Mouse (Mus musculus): ENCODE data around the gene Cox4i2. TPM values are rescaled to one million over a fixed set of nuclear protein-coding genes. Genes with fewer than 3 reads are reported as not detected.

The Cox4i2 gene
- polyA plus RNA-seq, 1 experiment from 2014 or later, result 5.4 TPM

DNA sequence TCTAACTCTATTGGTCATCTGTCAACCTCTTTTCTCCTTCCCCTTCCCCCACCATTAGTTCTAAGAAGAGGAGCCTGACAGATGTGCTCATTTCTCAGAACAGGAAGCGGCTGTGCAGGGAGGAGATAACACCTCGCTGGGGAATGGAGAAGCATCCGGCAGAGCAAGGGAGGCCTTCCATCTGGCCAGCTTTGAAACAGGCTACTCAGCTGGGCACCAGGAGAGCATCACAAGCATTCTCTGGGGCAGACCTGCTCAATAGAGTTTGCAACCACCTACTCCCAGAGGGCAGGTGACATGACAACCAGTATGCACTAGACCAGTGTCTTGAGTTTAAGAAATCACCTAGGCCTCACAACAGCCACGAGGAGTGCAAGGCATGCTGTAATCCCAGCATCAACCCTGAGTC is 35.6 kb downstream of the Cox4i2 start:
- 0 out of 2 replicates have a peak, but pooled peaks cover 3% of the 10 kb centered on the region for H3K36me3 ChIP-seq (ENCODE audit: control insufficient read depth, insufficient read depth, low read length)
- no peak overlapping the region for H3K9ac ChIP-seq (replicated peaks; ENCODE audit: low read length)
- H3K4me1 ChIP-seq (ENCODE audit: control insufficient read depth, insufficient read depth, low read length), result 0 out of 2 replicates have a peak, but pooled peaks cover 3% of the 10 kb centered on the region
- no peaks in the 10 kb centered on the region for H3K9me3 ChIP-seq (ENCODE audit: control insufficient read depth, low read length)
- DNase-seq (no peak), ATAC-seq (ENCODE audit: low FRiP score, low TSS enrichment) (no peak)
- H3K4me3 ChIP-seq (replicated peaks; ENCODE audit: low read depth, low read length), result no peak overlapping the region
- H3K27me3 ChIP-seq (ENCODE audit: control insufficient read depth, insufficient read depth, low read length), result no peaks in the 10 kb centered on the region
- H3K4me2 ChIP-seq (ENCODE audit: low read length), result no peak overlapping the region
- WGBS, result 77% methylated on average over 4 of the region's 4 CpGs
- H3K27ac ChIP-seq (replicated peaks; ENCODE audit: low read depth, low read length), result no peak overlapping the region

DNA sequence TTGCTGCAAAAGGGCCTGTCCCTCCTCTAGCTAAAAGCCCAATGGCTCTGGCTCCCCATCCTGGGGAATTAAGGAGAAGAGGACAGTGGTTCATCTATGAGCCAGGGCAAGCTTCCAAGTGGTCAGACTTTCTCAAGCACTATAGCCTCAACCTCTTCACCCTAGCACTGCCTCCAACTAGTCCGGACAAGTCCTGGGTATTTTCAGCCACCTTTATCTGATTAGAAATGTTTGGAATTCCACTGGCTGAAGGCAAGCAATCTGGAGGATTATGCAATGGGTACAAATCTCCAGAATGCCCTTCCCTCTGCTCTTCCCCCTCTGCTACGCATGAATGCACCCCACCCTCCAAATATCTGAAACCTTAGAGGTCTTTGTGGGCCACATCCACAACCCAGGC is 38.5 kb downstream of the Cox4i2 start:
- Histone ChIP-seq H3K4me1 (ENCODE audit: control insufficient read depth, insufficient read depth, low read length) (0 out of 2 replicates have a peak, but pooled peaks cover 3% of the 10 kb centered on the region), H3K27ac (replicated peaks; ENCODE audit: low read depth, low read length) (no peak overlapping the region), H3K36me3 (ENCODE audit: control insufficient read depth, insufficient read depth, low read length) (no peaks in the 10 kb centered on the region), H3K27me3 (ENCODE audit: control insufficient read depth, insufficient read depth, low read length) (no peaks in the 10 kb centered on the region), H3K9ac (replicated peaks; ENCODE audit: low read length) (no peak overlapping the region), H3K4me2 (ENCODE audit: low read length) (no peak overlapping the region), H3K9me3 (ENCODE audit: control insufficient read depth, low read length) (no peaks in the 10 kb centered on the region), H3K4me3 (replicated peaks; ENCODE audit: low read depth, low read length) (no peak overlapping the region)
- ATAC-seq (ENCODE audit: low FRiP score, low TSS enrichment) (no peak), DNase-seq (no peak)
- 59% methylated on average over 2 of the region's 2 CpGs for WGBS

- no peak overlapping the region for H3K27ac ChIP-seq (replicated peaks; ENCODE audit: low read depth, low read length)
- H3K9me3 ChIP-seq (ENCODE audit: control insufficient read depth, low read length), result no peaks in the 10 kb centered on the region
- H3K4me3 ChIP-seq (replicated peaks; ENCODE audit: low read depth, low read length), result no peak overlapping the region
- no peaks in the 10 kb centered on the region for H3K27me3 ChIP-seq (ENCODE audit: control insufficient read depth, insufficient read depth, low read length)
- H3K9ac ChIP-seq (replicated peaks; ENCODE audit: low read length), result no peak overlapping the region
- no peak for DNase-seq
- ATAC-seq (ENCODE audit: low FRiP score, low TSS enrichment), result no peak
- 92% methylated on average over 5 of the region's 5 CpGs for WGBS
- H3K4me2 ChIP-seq (ENCODE audit: low read length), result no peak overlapping the region
- no peaks in the 10 kb centered on the region for H3K36me3 ChIP-seq (ENCODE audit: control insufficient read depth, insufficient read depth, low read length)
- 0 out of 2 replicates have a peak, but pooled peaks cover 3% of the 10 kb centered on the region for H3K4me1 ChIP-seq (ENCODE audit: control insufficient read depth, insufficient read depth, low read length)
Measured at GRCm38 (mm10) chr2:152793381-152793780, 39.4 kb downstream of the Cox4i2 start.

DNA sequence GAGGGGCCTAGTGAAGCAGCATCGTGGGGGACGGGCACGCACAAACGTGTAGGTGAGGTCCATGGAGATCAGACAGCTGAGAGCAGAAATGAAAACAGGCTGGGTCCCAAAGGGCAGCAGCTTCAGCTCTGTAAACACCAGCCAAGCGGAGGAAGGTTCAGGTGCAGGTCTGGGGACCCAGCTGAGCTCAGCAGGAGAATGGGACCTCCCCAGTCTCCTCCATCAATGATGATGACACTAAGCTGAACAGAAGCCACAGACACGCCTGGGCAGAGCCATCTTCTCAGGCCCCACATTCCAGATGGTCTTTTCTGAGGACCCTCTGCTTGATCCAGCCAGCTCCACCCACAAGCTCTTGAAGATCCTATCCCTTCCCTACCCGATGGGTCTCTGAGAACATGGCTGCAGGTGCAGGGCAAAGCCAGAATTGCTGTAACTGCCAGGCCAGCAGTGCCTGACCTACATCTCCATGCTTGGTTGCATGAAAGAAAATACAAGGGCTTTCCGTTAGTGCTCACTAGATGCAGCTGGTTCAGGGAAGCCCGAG is 40.4 kb downstream of the Cox4i2 start:
- H3K4me3 ChIP-seq (replicated peaks; ENCODE audit: low read depth, low read length), result no peak overlapping the region
- H3K9me3 ChIP-seq (ENCODE audit: control insufficient read depth, low read length), result no peaks in the 10 kb centered on the region
- no peak overlapping the region for H3K4me2 ChIP-seq (ENCODE audit: low read length)
- no peak overlapping the region for H3K9ac ChIP-seq (replicated peaks; ENCODE audit: low read length)
- 80% methylated on average over 9 of the region's 9 CpGs for WGBS
- ATAC-seq (ENCODE audit: low FRiP score, low TSS enrichment) (no peak), DNase-seq (no peak)
- H3K27ac ChIP-seq (replicated peaks; ENCODE audit: low read depth, low read length), result no peak overlapping the region
- H3K27me3 ChIP-seq (ENCODE audit: control insufficient read depth, insufficient read depth, low read length), result no peaks in the 10 kb centered on the region
- H3K4me1 ChIP-seq (ENCODE audit: control insufficient read depth, insufficient read depth, low read length), result 0 out of 2 replicates have a peak, but pooled peaks cover 3% of the 10 kb centered on the region
- H3K36me3 ChIP-seq (ENCODE audit: control insufficient read depth, insufficient read depth, low read length), result no peaks in the 10 kb centered on the region

- Histone ChIP-seq H3K4me2 (ENCODE audit: low read length) (no peak overlapping the region), H3K9me3 (ENCODE audit: control insufficient read depth, low read length) (no peaks in the 10 kb centered on the region), H3K27ac (replicated peaks; ENCODE audit: low read depth, low read length) (no peak overlapping the region), H3K4me1 (ENCODE audit: control insufficient read depth, insufficient read depth, low read length) (no peaks in the 10 kb centered on the region), H3K4me3 (replicated peaks; ENCODE audit: low read depth, low read length) (no peak overlapping the region), H3K36me3 (ENCODE audit: control insufficient read depth, insufficient read depth, low read length) (no peaks in the 10 kb centered on the region), H3K27me3 (ENCODE audit: control insufficient read depth, insufficient read depth, low read length) (no peaks in the 10 kb centered on the region), H3K9ac (replicated peaks; ENCODE audit: low read length) (no peak overlapping the region)
- DNase-seq, result no peak
- ATAC-seq (ENCODE audit: low FRiP score, low TSS enrichment), result no peak
- WGBS, result 100% methylated on average over 1 of the region's 1 CpGs
Measured at GRCm38 (mm10) chr2:152797589-152797988, 43.6 kb downstream of the Cox4i2 start.

- Histone ChIP-seq H3K4me2 (ENCODE audit: low read length) (no peak overlapping the region), H3K4me3 (replicated peaks; ENCODE audit: low read depth, low read length) (no peak overlapping the region), H3K9ac (replicated peaks; ENCODE audit: low read length) (no peak overlapping the region), H3K36me3 (ENCODE audit: control insufficient read depth, insufficient read depth, low read length) (no peaks in the 10 kb centered on the region), H3K4me1 (ENCODE audit: control insufficient read depth, insufficient read depth, low read length) (peaks cover 11% of the 10 kb centered on the region), H3K27me3 (ENCODE audit: control insufficient read depth, insufficient read depth, low read length) (no peaks in the 10 kb centered on the region), H3K27ac (replicated peaks; ENCODE audit: low read depth, low read length) (no peak overlapping the region), H3K9me3 (ENCODE audit: control insufficient read depth, low read length) (no peaks in the 10 kb centered on the region)
- ATAC-seq (ENCODE audit: low FRiP score, low TSS enrichment) (no peak), DNase-seq (no peak)
- 82% methylated on average over 7 of the region's 7 CpGs for WGBS
Measured at GRCm38 (mm10) chr2:152799954-152800761, 46.2 kb downstream of the Cox4i2 start.

- no peak for ATAC-seq (ENCODE audit: low FRiP score, low TSS enrichment)
- no peak for DNase-seq
- no peaks in the 10 kb centered on the region for H3K9me3 ChIP-seq (ENCODE audit: control insufficient read depth, low read length)
- H3K4me2 ChIP-seq (ENCODE audit: low read length), result no peak overlapping the region
- H3K27me3 ChIP-seq (ENCODE audit: control insufficient read depth, insufficient read depth, low read length), result no peaks in the 10 kb centered on the region
- no peaks in the 10 kb centered on the region for H3K36me3 ChIP-seq (ENCODE audit: control insufficient read depth, insufficient read depth, low read length)
- H3K4me1 ChIP-seq (ENCODE audit: control insufficient read depth, insufficient read depth, low read length), result peaks cover 12% of the 10 kb centered on the region
- no peak overlapping the region for H3K27ac ChIP-seq (replicated peaks; ENCODE audit: low read depth, low read length)
- H3K4me3 ChIP-seq (replicated peaks; ENCODE audit: low read depth, low read length), result no peak overlapping the region
- no peak overlapping the region for H3K9ac ChIP-seq (replicated peaks; ENCODE audit: low read length)
Measured at GRCm38 (mm10) chr2:152800762-152801113, 46.8 kb downstream of the Cox4i2 start.

GRCm38 (mm10) chr2:152802303-152802702 is 48.3 kb downstream of the Cox4i2 start:
- WGBS, result 95% methylated on average over 10 of the region's 10 CpGs
- H3K27ac ChIP-seq (replicated peaks; ENCODE audit: low read depth, low read length), result no peak overlapping the region
- H3K9me3 ChIP-seq (ENCODE audit: control insufficient read depth, low read length), result no peaks in the 10 kb centered on the region
- H3K4me3 ChIP-seq (replicated peaks; ENCODE audit: low read depth, low read length), result no peak overlapping the region
- no peak overlapping the region for H3K9ac ChIP-seq (replicated peaks; ENCODE audit: low read length)
- no peaks in the 10 kb centered on the region for H3K27me3 ChIP-seq (ENCODE audit: control insufficient read depth, insufficient read depth, low read length)
- no peak overlapping the region for H3K4me2 ChIP-seq (ENCODE audit: low read length)
- H3K36me3 ChIP-seq (ENCODE audit: control insufficient read depth, insufficient read depth, low read length), result no peaks in the 10 kb centered on the region
- peaks cover 12% of the 10 kb centered on the region for H3K4me1 ChIP-seq (ENCODE audit: control insufficient read depth, insufficient read depth, low read length)
- ATAC-seq (ENCODE audit: low FRiP score, low TSS enrichment) (no peak), DNase-seq (no peak)

GRCm38 (mm10) chr2:152803081-152803480 is 49.1 kb downstream of the Cox4i2 start:
- Histone ChIP-seq H3K9me3 (ENCODE audit: control insufficient read depth, low read length) (no peaks in the 10 kb centered on the region), H3K4me2 (ENCODE audit: low read length) (no peak overlapping the region), H3K36me3 (ENCODE audit: control insufficient read depth, insufficient read depth, low read length) (no peaks in the 10 kb centered on the region), H3K27me3 (ENCODE audit: control insufficient read depth, insufficient read depth, low read length) (no peaks in the 10 kb centered on the region), H3K4me1 (ENCODE audit: control insufficient read depth, insufficient read depth, low read length) (peaks cover 12% of the 10 kb centered on the region), H3K27ac (replicated peaks; ENCODE audit: low read depth, low read length) (no peak overlapping the region), H3K4me3 (replicated peaks; ENCODE audit: low read depth, low read length) (no peak overlapping the region), H3K9ac (replicated peaks; ENCODE audit: low read length) (no peak overlapping the region)
- DNase-seq, result no peak
- ATAC-seq (ENCODE audit: low FRiP score, low TSS enrichment), result no peak
- WGBS, result 83% methylated on average over 5 of the region's 5 CpGs

Data from midbrain, embryonic 14.5 days (tissue).